Mouse (Mus musculus): ENCODE measurements around the gene Spata6. TPM values are rescaled to one million over a fixed set of nuclear protein-coding genes. Genes with fewer than 3 reads are reported as not detected.

Spata6 gene
- polyA plus RNA-seq, 1 experiment from 2014 or later = 27.2 TPM

GRCm38 (mm10) chr4:111686951-111687350, 32.8 kb upstream of the Spata6 start:
- H3K4me2 ChIP-seq (replicated peaks; ENCODE audit: low read depth, low read length) = peak overlapping the region; percentile 21; the same call in 1 of the 2 replicates
- peaks cover 7% of the 10 kb centered on the region; the same call in 1 of the 2 replicates for H3K4me1 ChIP-seq (ENCODE audit: control insufficient read depth, insufficient read depth, low read length)
- H3K9me3 ChIP-seq (ENCODE audit: control insufficient read depth, low read depth, low read length) = no peaks in the 10 kb centered on the region
- no peaks in the 10 kb centered on the region for H3K36me3 ChIP-seq (ENCODE audit: control insufficient read depth, insufficient read depth, low read length)
- ATAC-seq (ENCODE audit: insufficient number of reproducible peaks, insufficient read depth, low FRiP score, low read depth) = peak; percentile 69; the same call in 1 of the 2 replicates
- no peak overlapping the region for H3K9ac ChIP-seq (replicated peaks; ENCODE audit: low read depth, low read length)
- no peak overlapping the region for H3K27ac ChIP-seq (ENCODE audit: low read length)
- H3K27me3 ChIP-seq (ENCODE audit: control insufficient read depth, insufficient read depth, low read length) = no peaks in the 10 kb centered on the region
- no peak overlapping the region; the same call in 1 of the 2 replicates for H3K4me3 ChIP-seq (ENCODE audit: low read depth, low read length)
- WGBS = 7% methylated on average over 9 of the region's 9 CpGs

DNA sequence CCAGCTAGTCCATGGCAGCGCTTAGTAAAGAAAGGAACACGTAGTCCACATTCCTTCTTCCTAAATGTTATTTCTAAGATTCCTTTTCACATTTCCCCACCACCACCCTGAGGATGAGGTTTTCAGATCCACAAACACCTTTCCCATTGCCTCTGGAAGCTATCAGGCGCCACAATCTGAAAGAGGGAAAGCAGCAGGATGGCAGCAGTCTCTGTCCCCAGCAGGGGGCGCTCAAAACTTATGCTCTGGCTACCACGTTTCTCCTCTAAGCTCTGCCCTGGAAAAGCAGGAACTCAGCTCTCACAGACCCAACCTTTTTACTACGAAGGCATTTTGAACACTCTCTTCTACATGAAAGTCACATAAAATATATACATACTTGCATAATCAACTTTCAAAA, 32.2 kb upstream of the Spata6 start:
- no peak overlapping the region for H3K9ac ChIP-seq (replicated peaks; ENCODE audit: low read depth, low read length)
- H3K4me1 ChIP-seq (ENCODE audit: control insufficient read depth, insufficient read depth, low read length) = peaks cover 7% of the 10 kb centered on the region; the same call in 1 of the 2 replicates
- no peak overlapping the region; the same call in 1 of the 2 replicates for H3K4me3 ChIP-seq (ENCODE audit: low read depth, low read length)
- H3K27me3 ChIP-seq (ENCODE audit: control insufficient read depth, insufficient read depth, low read length) = no peaks in the 10 kb centered on the region
- ATAC-seq (ENCODE audit: insufficient number of reproducible peaks, insufficient read depth, low FRiP score, low read depth) = no peak; the same call in 1 of the 2 replicates
- H3K9me3 ChIP-seq (ENCODE audit: control insufficient read depth, low read depth, low read length) = no peaks in the 10 kb centered on the region
- H3K4me2 ChIP-seq (replicated peaks; ENCODE audit: low read depth, low read length) = peak overlapping the region; percentile 22; the same call in 1 of the 2 replicates
- no peaks in the 10 kb centered on the region for H3K36me3 ChIP-seq (ENCODE audit: control insufficient read depth, insufficient read depth, low read length)
- WGBS = 22% methylated on average over 6 of the region's 6 CpGs
- H3K27ac ChIP-seq (ENCODE audit: low read length) = no peak overlapping the region

DNA sequence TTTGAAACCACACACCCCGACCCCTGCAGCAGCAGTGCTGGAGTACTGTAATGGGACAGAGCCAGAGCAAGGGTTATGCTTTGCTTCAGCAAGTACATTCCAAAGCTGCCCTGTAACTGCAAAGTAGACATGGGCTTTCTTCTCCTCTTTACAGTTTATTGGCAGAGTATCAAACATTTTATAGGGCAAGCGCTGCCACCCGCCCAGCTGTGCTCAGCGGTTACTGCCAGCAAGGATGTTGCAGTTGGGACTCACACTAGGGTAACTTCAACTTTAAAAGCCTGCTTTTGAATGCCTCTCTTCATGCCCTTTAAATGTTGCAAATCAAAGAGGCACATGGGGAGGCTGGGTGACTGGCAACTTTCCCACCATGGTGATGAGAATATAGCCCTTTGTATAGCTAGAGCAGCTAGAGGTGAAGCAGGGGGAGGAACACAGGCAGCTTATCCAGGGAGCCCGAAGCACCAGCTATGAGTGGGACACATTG, 28.7 kb upstream of the Spata6 start:
- Histone ChIP-seq H3K9ac (replicated peaks; ENCODE audit: low read depth, low read length) (no peak overlapping the region), H3K36me3 (ENCODE audit: control insufficient read depth, insufficient read depth, low read length) (no peaks in the 10 kb centered on the region), H3K9me3 (ENCODE audit: control insufficient read depth, low read depth, low read length) (no peaks in the 10 kb centered on the region), H3K4me3 (ENCODE audit: low read depth, low read length) (no peak overlapping the region), H3K4me2 (replicated peaks; ENCODE audit: low read depth, low read length) (no peak overlapping the region), H3K4me1 (ENCODE audit: control insufficient read depth, insufficient read depth, low read length) (peaks cover 7% of the 10 kb centered on the region; the same call in 1 of the 2 replicates), H3K27ac (ENCODE audit: low read length) (no peak overlapping the region), H3K27me3 (ENCODE audit: control insufficient read depth, insufficient read depth, low read length) (no peaks in the 10 kb centered on the region)
- WGBS = 58% methylated on average over 5 of the region's 5 CpGs
- ATAC-seq (ENCODE audit: insufficient number of reproducible peaks, insufficient read depth, low FRiP score, low read depth) = peak; percentile 19; the same call in 1 of the 2 replicates

DNA sequence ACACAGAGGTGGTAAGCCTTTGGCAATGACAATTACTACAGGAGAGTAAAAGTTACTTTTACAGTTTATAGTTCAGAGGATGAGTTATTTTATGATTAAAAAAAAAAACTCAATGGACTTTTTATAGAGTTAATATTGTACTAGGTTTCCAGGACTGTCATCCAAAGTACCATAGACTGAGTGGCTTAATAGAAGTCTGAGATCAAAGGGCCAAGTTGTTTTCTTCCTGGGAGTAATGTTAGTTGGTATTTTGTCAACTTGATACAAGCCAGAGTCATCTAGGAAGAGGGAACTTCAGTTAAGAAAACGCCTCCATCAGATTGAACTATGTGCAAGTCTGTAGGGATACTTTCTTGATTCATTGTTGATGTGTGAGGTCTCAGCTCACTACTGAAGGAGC, 18.4 kb upstream of the Spata6 start:
- no peaks in the 10 kb centered on the region for H3K4me1 ChIP-seq (ENCODE audit: control insufficient read depth, insufficient read depth, low read length)
- no peak overlapping the region for H3K27ac ChIP-seq (ENCODE audit: low read length)
- no peak overlapping the region for H3K9ac ChIP-seq (replicated peaks; ENCODE audit: low read depth, low read length)
- H3K36me3 ChIP-seq (ENCODE audit: control insufficient read depth, insufficient read depth, low read length) = no peaks in the 10 kb centered on the region
- no peaks in the 10 kb centered on the region for H3K27me3 ChIP-seq (ENCODE audit: control insufficient read depth, insufficient read depth, low read length)
- no peak for ATAC-seq (ENCODE audit: insufficient number of reproducible peaks, insufficient read depth, low FRiP score, low read depth)
- no peaks in the 10 kb centered on the region for H3K9me3 ChIP-seq (ENCODE audit: control insufficient read depth, low read depth, low read length)
- no peak overlapping the region for H3K4me2 ChIP-seq (replicated peaks; ENCODE audit: low read depth, low read length)
- 53% methylated on average over 1 of the region's 1 CpGs for WGBS
- H3K4me3 ChIP-seq (ENCODE audit: low read depth, low read length) = no peak overlapping the region

DNA sequence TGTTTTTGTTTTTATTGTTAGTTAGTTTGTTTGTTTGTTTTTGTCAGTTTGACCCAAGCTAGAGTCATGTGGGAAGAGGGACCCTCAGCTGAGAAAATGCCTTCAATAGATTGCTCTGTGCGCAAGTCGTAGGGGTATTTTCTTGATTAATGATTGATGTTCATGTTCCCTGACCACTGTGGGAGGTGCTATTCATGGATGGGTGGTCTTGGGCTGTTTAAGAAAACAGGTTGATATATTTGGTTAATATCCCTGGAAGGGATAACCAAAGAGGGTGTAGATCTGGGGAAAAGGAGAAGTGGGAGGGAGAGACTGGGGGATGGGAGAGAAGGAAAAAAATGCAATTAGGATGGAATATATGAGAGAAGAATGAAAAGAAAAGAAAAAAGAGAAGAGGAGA, 15.7 kb upstream of the Spata6 start:
- H3K27ac ChIP-seq (ENCODE audit: low read length) = no peak overlapping the region
- WGBS = 61% methylated on average over 2 of the region's 2 CpGs

GRCm38 (mm10) chr4:111704975-111705374, 14.8 kb upstream of the Spata6 start:
- no peak overlapping the region for H3K4me2 ChIP-seq (replicated peaks; ENCODE audit: low read depth, low read length)
- ATAC-seq (ENCODE audit: insufficient number of reproducible peaks, insufficient read depth, low FRiP score, low read depth) = no peak
- H3K4me3 ChIP-seq (ENCODE audit: low read depth, low read length) = no peak overlapping the region
- no peaks in the 10 kb centered on the region for H3K4me1 ChIP-seq (ENCODE audit: control insufficient read depth, insufficient read depth, low read length)
- WGBS = 21% methylated on average over 3 of the region's 3 CpGs
- no peak overlapping the region for H3K27ac ChIP-seq (ENCODE audit: low read length)
- no peaks in the 10 kb centered on the region for H3K9me3 ChIP-seq (ENCODE audit: control insufficient read depth, low read depth, low read length)
- no peaks in the 10 kb centered on the region for H3K27me3 ChIP-seq (ENCODE audit: control insufficient read depth, insufficient read depth, low read length)
- no peak overlapping the region for H3K9ac ChIP-seq (replicated peaks; ENCODE audit: low read depth, low read length)
- H3K36me3 ChIP-seq (ENCODE audit: control insufficient read depth, insufficient read depth, low read length) = no peaks in the 10 kb centered on the region

More for the DNA sequence above, 15.7 kb upstream of the Spata6 start:
- peak; percentile 33; the same call in 1 of the 2 replicates for ATAC-seq (ENCODE audit: insufficient number of reproducible peaks, insufficient read depth, low FRiP score, low read depth)
- Histone ChIP-seq H3K4me1 (ENCODE audit: control insufficient read depth, insufficient read depth, low read length) (no peaks in the 10 kb centered on the region), H3K9ac (replicated peaks; ENCODE audit: low read depth, low read length) (no peak overlapping the region), H3K36me3 (ENCODE audit: control insufficient read depth, insufficient read depth, low read length) (no peaks in the 10 kb centered on the region), H3K4me2 (replicated peaks; ENCODE audit: low read depth, low read length) (no peak overlapping the region), H3K9me3 (ENCODE audit: control insufficient read depth, low read depth, low read length) (no peaks in the 10 kb centered on the region), H3K4me3 (ENCODE audit: low read depth, low read length) (no peak overlapping the region), H3K27me3 (ENCODE audit: control insufficient read depth, insufficient read depth, low read length) (no peaks in the 10 kb centered on the region)

DNA sequence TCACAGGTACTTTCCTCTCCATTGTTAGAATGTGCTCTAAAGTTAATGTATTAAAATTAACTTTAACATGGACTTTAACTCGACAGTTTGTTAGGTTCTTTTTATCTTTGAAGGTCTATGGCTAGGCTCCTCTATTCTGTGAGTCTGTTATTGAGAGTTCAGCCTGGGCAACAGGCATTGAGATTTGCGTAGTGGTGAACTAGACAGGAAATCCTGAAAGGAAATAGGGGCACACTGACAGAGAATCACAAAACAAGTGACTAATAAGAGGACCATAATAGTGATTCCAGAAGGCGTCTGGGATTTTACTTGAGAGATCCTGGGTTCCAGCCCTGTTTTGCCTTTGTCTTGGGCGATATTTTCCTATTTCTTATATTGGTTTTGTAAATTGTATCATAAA, 488 bp upstream of the Spata6 start:
- H3K27me3 ChIP-seq (ENCODE audit: control insufficient read depth, insufficient read depth, low read length) = no peaks in the 10 kb centered on the region
- 63% methylated on average over 4 of the region's 4 CpGs for WGBS
- peaks cover 7% of the 10 kb centered on the region; the same call in 1 of the 2 replicates for H3K4me1 ChIP-seq (ENCODE audit: control insufficient read depth, insufficient read depth, low read length)
- peak overlapping the region; percentile 87 for H3K4me3 ChIP-seq (ENCODE audit: low read depth, low read length)
- H3K27ac ChIP-seq (ENCODE audit: low read length) = no peak overlapping the region
- no peaks in the 10 kb centered on the region for H3K9me3 ChIP-seq (ENCODE audit: control insufficient read depth, low read depth, low read length)
- H3K9ac ChIP-seq (replicated peaks; ENCODE audit: low read depth, low read length) = no peak overlapping the region
- no peak for ATAC-seq (ENCODE audit: insufficient number of reproducible peaks, insufficient read depth, low FRiP score, low read depth)
- peak overlapping the region; percentile 44; the same call in 1 of the 2 replicates for H3K4me2 ChIP-seq (replicated peaks; ENCODE audit: low read depth, low read length)
- no peaks in the 10 kb centered on the region for H3K36me3 ChIP-seq (ENCODE audit: control insufficient read depth, insufficient read depth, low read length)

DNA sequence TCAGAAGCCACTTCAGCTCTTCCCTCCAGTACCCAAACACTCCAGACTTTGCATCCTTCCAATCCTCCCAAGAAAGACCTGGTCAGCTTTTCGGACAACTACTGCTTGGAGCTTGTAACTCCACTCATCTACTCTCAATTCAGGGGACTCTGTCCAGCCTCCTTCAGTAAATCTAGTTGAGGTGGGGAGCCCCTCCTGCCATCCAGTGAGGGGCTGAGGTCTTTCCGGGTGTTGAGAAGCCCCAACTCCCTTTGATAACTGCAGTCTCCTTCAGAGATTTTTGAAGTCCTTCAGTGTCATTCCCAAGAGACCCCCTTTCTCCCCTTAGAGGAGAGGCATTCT, 849 bp downstream of the Spata6 start:
- H3K36me3 ChIP-seq (ENCODE audit: control insufficient read depth, insufficient read depth, low read length) = no peaks in the 10 kb centered on the region
- WGBS = 9% methylated on average over 2 of the region's 2 CpGs
- no peaks in the 10 kb centered on the region for H3K9me3 ChIP-seq (ENCODE audit: control insufficient read depth, low read depth, low read length)
- peak overlapping the region; percentile 44 for H3K4me2 ChIP-seq (replicated peaks; ENCODE audit: low read depth, low read length)
- no peak for ATAC-seq (ENCODE audit: insufficient number of reproducible peaks, insufficient read depth, low FRiP score, low read depth)
- no peaks in the 10 kb centered on the region for H3K27me3 ChIP-seq (ENCODE audit: control insufficient read depth, insufficient read depth, low read length)
- H3K9ac ChIP-seq (replicated peaks; ENCODE audit: low read depth, low read length) = peak overlapping the region; percentile 69; the same call in 1 of the 2 replicates
- H3K4me3 ChIP-seq (ENCODE audit: low read depth, low read length) = peak overlapping the region; percentile 87
- peak overlapping the region; percentile 73; the same call in 1 of the 2 replicates for H3K27ac ChIP-seq (ENCODE audit: low read length)
- H3K4me1 ChIP-seq (ENCODE audit: control insufficient read depth, insufficient read depth, low read length) = peaks cover 7% of the 10 kb centered on the region; the same call in 1 of the 2 replicates
